Mouse (Mus musculus): ENCODE measurements around the gene Cpne5. TPM values are rescaled to one million over a fixed set of nuclear protein-coding genes. Genes with fewer than 3 reads are reported as not detected.
"Not testable (repeated sequence)": the region's sequence is repeated elsewhere in the genome, so short reads cannot be mapped to it uniquely, and the experiment has no call there.

The Cpne5 gene
- polyA plus RNA-seq, 1 experiment from 2014 or later = 21.0 TPM

GRCm38 (mm10) chr17:29267040-29267439, 29.1 kb upstream of the Cpne5 start:
- H3K27me3 ChIP-seq (replicated peaks); H3K36me3 ChIP-seq; H3K9me3 ChIP-seq; H3K27ac ChIP-seq (replicated peaks); H3K4me3 ChIP-seq; ATAC-seq (ENCODE audit: extremely low read depth, insufficient number of reproducible peaks, low FRiP score, low TSS enrichment); H3K9ac ChIP-seq; H3K4me2 ChIP-seq: not testable (repeated sequence)
- 89% methylated on average over 2 of the region's 2 CpGs for WGBS
- peaks cover 45% of the 10 kb centered on the region for H3K4me1 ChIP-seq

- peaks cover 20% of the 10 kb centered on the region for H3K36me3 ChIP-seq
- peak overlapping the region; percentile 93 for H3K4me3 ChIP-seq
- H3K27me3 ChIP-seq (replicated peaks) = no peaks in the 10 kb centered on the region
- H3K27ac ChIP-seq (replicated peaks) = peak overlapping the region; percentile 99
- H3K4me2 ChIP-seq = peak overlapping the region; percentile 88
- no peaks in the 10 kb centered on the region for H3K9me3 ChIP-seq
- peak overlapping the region; percentile 95; the same call in 1 of the 2 replicates for H3K9ac ChIP-seq
- ATAC-seq (ENCODE audit: extremely low read depth, insufficient number of reproducible peaks, low FRiP score, low TSS enrichment) = no peak
- 82% methylated on average over 5 of the region's 5 CpGs for WGBS
- H3K4me1 ChIP-seq = peaks cover 49% of the 10 kb centered on the region
Observed at GRCm38 (mm10) chr17:29264760-29265159, 26.8 kb upstream of the Cpne5 start.

GRCm38 (mm10) chr17:29263840-29264633, 26.1 kb upstream of the Cpne5 start, which contains the start of gene Ppil1:
TSS of gene Ppil1 (minus strand) at chr17:29264186.
- Histone ChIP-seq H3K9me3 (no peaks in the 10 kb centered on the region), H3K4me2 (peak within 1 kb of the TSS; percentile 88), H3K4me3 (peak within 1 kb of the TSS; percentile 93), H3K4me1 (peaks cover 51% of the 10 kb centered on the region), H3K36me3 (peaks cover 26% of the 10 kb centered on the region), H3K27ac (replicated peaks) (peak within 1 kb of the TSS; percentile 99), H3K27me3 (replicated peaks) (no peaks in the 10 kb centered on the region), H3K9ac (peak within 1 kb of the TSS; percentile 95)
- WGBS = 6% methylated on average over 38 of the region's 38 CpGs
- no peak for ATAC-seq (ENCODE audit: extremely low read depth, insufficient number of reproducible peaks, low FRiP score, low TSS enrichment)

DNA sequence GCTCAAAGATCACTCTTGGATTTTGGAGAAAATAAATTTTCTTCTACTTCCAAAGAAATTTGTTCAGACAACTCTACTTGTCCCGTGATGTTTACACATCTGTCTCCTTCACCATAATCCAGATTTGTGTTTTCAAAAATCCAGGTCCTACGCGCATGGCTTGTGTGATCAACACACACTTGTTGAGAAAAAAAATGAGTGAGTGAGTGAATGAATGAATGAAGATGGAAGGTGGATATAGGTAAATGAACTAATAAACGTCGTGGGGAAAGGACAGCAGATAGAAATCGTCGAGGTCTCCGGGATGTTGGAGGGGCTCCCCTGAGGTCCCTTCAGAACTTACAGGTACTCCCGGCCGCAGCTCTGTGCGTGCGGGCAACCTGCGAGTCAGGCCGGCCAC, 25.4 kb upstream of the Cpne5 start:
- Histone ChIP-seq H3K27me3 (replicated peaks) (no peaks in the 10 kb centered on the region), H3K9ac (peak overlapping the region; percentile 95), H3K36me3 (peaks cover 32% of the 10 kb centered on the region), H3K4me3 (peak overlapping the region; percentile 93), H3K4me1 (peaks cover 57% of the 10 kb centered on the region), H3K9me3 (no peaks in the 10 kb centered on the region), H3K4me2 (peak overlapping the region; percentile 88), H3K27ac (replicated peaks) (peak overlapping the region; percentile 99)
- WGBS = under 1% methylated on average over 14 of the region's 14 CpGs
- ATAC-seq (ENCODE audit: extremely low read depth, insufficient number of reproducible peaks, low FRiP score, low TSS enrichment) = no peak

DNA sequence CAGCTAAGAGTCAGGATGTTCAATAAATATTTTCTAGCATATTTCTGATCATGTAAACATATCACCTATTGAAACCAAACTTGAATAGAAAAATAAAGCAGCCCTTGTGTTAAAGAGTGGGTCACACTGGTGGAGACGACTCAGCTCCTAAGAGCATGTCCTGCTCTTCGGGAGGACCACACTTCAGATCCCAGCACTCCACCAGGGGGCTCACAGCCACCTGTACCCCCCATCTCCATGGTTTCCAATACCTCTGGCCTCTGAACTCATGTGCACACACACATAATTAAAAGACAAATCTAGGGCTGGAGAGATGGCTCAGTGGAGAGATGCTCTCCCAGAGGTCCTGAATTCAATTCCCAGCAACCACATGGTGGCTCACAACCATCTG, 24.3 kb upstream of the Cpne5 start:
- WGBS = 45% methylated on average over 2 of the region's 2 CpGs
- peak overlapping the region; percentile 95 for H3K9ac ChIP-seq
- ATAC-seq (ENCODE audit: extremely low read depth, insufficient number of reproducible peaks, low FRiP score, low TSS enrichment) = no peak
- H3K36me3 ChIP-seq = peaks cover 42% of the 10 kb centered on the region
- H3K27ac ChIP-seq (replicated peaks) = no peak overlapping the region
- H3K4me2 ChIP-seq = peak overlapping the region; percentile 88
- no peaks in the 10 kb centered on the region for H3K27me3 ChIP-seq (replicated peaks)
- H3K4me3 ChIP-seq = peak overlapping the region; percentile 93
- H3K4me1 ChIP-seq = peaks cover 61% of the 10 kb centered on the region
- H3K9me3 ChIP-seq = no peaks in the 10 kb centered on the region

DNA sequence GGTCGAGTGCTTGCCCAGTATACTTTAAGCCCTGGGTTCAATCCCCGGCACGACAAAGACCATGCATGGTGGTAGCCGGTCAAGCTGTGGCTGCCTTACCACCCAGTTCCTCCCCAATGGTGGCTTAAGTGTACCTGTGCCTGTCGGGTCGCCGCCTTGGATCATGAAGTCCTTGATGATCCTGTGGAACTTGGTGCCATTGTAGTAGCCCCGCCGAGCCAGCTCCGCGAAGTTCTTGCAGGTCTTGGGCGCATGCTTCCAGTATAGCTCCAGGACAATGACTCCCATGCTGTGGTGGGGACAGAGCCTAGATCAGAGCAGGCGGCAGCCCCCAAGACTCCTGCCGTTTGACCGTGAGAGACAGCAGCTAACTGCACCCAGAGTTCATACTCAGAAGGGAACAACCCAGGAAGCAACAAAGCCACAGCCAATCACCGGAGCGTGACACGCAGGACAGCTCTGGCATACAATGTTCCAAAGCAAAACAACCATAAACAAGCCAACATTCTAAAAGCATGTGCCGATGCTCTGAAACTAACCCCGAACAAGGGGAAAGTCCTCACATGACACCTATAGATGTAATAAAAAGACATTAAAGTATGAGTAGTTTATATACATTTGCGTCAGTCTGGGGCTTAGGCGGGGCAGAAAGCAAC, 23.8 kb upstream of the Cpne5 start:
- no peak for ATAC-seq (ENCODE audit: extremely low read depth, insufficient number of reproducible peaks, low FRiP score, low TSS enrichment)
- peaks cover 66% of the 10 kb centered on the region for H3K4me1 ChIP-seq
- peak overlapping the region; percentile 88 for H3K4me2 ChIP-seq
- peak overlapping the region; percentile 95; the same call in 1 of the 2 replicates for H3K9ac ChIP-seq
- H3K27ac ChIP-seq (replicated peaks) = no peak overlapping the region
- H3K36me3 ChIP-seq = peaks cover 42% of the 10 kb centered on the region
- 91% methylated on average over 22 of the region's 22 CpGs for WGBS
- H3K9me3 ChIP-seq = no peaks in the 10 kb centered on the region
- H3K27me3 ChIP-seq (replicated peaks) = no peaks in the 10 kb centered on the region
- no peak overlapping the region for H3K4me3 ChIP-seq

DNA sequence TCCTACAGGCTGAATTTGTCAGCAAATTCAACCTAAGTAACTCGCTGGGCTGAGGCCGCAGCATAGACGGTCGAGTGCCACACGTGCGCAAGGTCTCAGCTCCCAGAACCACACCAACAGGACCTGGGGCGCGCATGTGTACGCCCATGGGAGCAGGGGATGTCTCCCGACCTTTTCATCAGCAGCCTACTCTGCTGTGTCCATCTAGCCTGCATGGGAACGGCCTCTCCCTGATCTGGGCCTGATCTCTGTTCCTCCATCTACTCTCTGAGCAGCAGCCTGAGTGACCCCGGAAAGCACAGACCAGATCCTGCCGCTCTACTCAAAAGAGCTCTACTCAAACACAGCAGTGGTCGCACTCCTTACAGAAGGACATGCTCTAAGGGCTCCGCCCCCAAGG, 22.5 kb upstream of the Cpne5 start:
- H3K27me3 ChIP-seq (replicated peaks) = no peaks in the 10 kb centered on the region
- no peak overlapping the region for H3K27ac ChIP-seq (replicated peaks)
- no peaks in the 10 kb centered on the region for H3K9me3 ChIP-seq
- H3K36me3 ChIP-seq = peaks cover 48% of the 10 kb centered on the region
- H3K4me3 ChIP-seq = no peak overlapping the region
- no peak for ATAC-seq (ENCODE audit: extremely low read depth, insufficient number of reproducible peaks, low FRiP score, low TSS enrichment)
- 90% methylated on average over 15 of the region's 15 CpGs for WGBS
- peaks cover 79% of the 10 kb centered on the region for H3K4me1 ChIP-seq
- H3K9ac ChIP-seq = peak overlapping the region; percentile 50; the same call in 1 of the 2 replicates
- no peak overlapping the region for H3K4me2 ChIP-seq

GRCm38 (mm10) chr17:29259489-29259888, 21.5 kb upstream of the Cpne5 start:
- no peak overlapping the region for H3K4me2 ChIP-seq
- peak overlapping the region; percentile 37; the same call in 1 of the 2 replicates for H3K9ac ChIP-seq
- no peak for ATAC-seq (ENCODE audit: extremely low read depth, insufficient number of reproducible peaks, low FRiP score, low TSS enrichment)
- no peaks in the 10 kb centered on the region for H3K27me3 ChIP-seq (replicated peaks)
- no peaks in the 10 kb centered on the region for H3K9me3 ChIP-seq
- WGBS = 8% methylated on average over 3 of the region's 3 CpGs
- peaks cover 56% of the 10 kb centered on the region for H3K36me3 ChIP-seq
- H3K27ac ChIP-seq (replicated peaks) = 0 out of 2 replicates have a peak overlapping the region, but pooled peaks have one; percentile 96
- peaks cover 85% of the 10 kb centered on the region for H3K4me1 ChIP-seq
- H3K4me3 ChIP-seq = no peak overlapping the region

DNA sequence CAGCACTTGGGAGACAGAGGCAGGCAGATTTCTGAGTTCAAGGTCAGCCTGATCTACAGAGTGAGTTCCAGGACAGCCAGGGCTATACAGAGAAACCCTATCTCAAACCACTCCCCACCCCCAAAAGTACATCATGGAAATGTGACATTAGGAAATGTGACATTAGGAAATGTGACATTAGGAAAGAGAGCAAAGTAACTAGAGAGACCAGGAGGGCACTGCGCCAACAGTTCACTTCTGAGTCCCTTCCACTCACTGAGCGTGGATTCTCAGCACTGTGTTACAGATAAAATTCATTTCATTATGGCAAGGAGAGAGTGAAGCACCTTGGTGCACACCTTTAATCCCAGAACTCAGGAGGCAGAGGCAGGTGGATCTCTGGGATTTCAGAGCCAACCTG, 21.0 kb upstream of the Cpne5 start:
- 80% methylated on average over 2 of the region's 2 CpGs for WGBS
- peak overlapping the region; percentile 96 for H3K27ac ChIP-seq (replicated peaks)
- H3K27me3 ChIP-seq (replicated peaks) = no peaks in the 10 kb centered on the region
- H3K4me1 ChIP-seq = peaks cover 87% of the 10 kb centered on the region
- no peak for ATAC-seq (ENCODE audit: extremely low read depth, insufficient number of reproducible peaks, low FRiP score, low TSS enrichment)
- peak overlapping the region; percentile 37 for H3K9ac ChIP-seq
- H3K4me3 ChIP-seq = no peak overlapping the region
- no peak overlapping the region for H3K4me2 ChIP-seq
- peaks cover 62% of the 10 kb centered on the region for H3K36me3 ChIP-seq
- H3K9me3 ChIP-seq = no peaks in the 10 kb centered on the region

DNA sequence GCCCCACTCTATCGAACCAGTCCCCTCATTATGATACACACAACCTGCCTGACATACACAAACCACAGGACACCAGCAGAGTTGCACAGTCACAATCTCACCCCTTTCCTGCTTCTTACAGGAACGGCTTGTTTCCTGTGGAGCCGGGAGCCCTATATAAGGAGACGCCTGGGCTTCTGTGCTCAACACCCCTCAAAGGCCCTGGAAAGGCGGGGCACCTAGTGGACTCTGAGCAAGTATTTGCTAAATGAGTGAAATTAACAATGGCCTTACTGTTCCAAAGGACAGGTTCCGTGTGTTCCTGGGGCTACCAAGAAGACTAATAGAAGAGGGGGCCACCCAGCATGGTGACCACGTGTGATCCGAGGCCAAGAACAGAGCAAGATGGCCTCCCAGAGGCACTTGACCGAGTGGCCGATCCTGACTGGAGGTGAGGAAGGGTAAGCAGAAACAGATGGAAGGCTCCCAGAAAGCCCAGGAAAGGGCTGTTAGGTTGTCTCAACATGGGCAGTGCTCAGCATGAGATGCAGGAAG, 20.1 kb upstream of the Cpne5 start:
- peaks cover 94% of the 10 kb centered on the region for H3K4me1 ChIP-seq
- H3K4me2 ChIP-seq = no peak overlapping the region
- 81% methylated on average over 10 of the region's 10 CpGs for WGBS
- peak overlapping the region; percentile 61 for H3K9ac ChIP-seq
- H3K9me3 ChIP-seq = no peaks in the 10 kb centered on the region
- H3K27ac ChIP-seq (replicated peaks) = peak overlapping the region; percentile 96
- H3K36me3 ChIP-seq = peaks cover 64% of the 10 kb centered on the region
- no peak overlapping the region for H3K4me3 ChIP-seq
- no peak for ATAC-seq (ENCODE audit: extremely low read depth, insufficient number of reproducible peaks, low FRiP score, low TSS enrichment)
- H3K27me3 ChIP-seq (replicated peaks) = no peaks in the 10 kb centered on the region

DNA sequence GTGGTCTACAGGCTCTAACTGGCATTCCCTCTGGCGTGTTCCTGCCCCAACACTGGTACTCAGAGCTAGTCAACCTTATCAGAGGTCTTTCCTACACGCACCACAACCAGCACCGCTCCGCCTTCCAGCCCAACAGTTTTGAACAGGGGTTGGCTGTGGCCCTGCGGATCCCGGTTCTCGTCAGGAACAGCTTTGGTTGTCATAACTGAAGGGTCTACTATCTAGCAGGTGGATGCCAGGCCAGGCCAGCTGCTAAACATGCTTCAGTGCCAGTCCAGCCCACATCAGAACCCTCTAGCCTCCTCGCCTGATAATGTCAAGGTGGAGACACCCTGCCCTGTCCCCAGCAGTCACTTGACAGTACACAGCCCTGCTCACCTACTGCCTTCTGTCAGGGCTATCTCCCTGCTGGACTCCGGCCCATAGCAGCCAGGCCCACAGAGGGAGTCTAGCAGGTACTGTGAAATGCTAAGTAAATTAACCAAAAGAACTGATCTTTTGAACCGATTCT, 19.1 kb upstream of the Cpne5 start:
- peak; percentile 34; the same call in 1 of the 2 replicates for ATAC-seq (ENCODE audit: extremely low read depth, insufficient number of reproducible peaks, low FRiP score, low TSS enrichment)
- Histone ChIP-seq H3K4me3 (no peak overlapping the region), H3K27me3 (replicated peaks) (no peaks in the 10 kb centered on the region), H3K27ac (replicated peaks) (peak overlapping the region; percentile 96), H3K4me1 (peaks cover 94% of the 10 kb centered on the region), H3K4me2 (peak overlapping the region; percentile 46), H3K9ac (peak overlapping the region; percentile 67), H3K36me3 (peaks cover 64% of the 10 kb centered on the region), H3K9me3 (no peaks in the 10 kb centered on the region)
- WGBS = 52% methylated on average over 10 of the region's 10 CpGs

All from heart, embryonic 13.5 days (tissue).